Mouse (Mus musculus) urinary bladder, postnatal 10 days (tissue): ENCODE measurements around the gene Vat1.
A peak's percentile ranks its signal among the peaks of the same experiment; 100 is the strongest.
"Not testable (repeated sequence)": the region's sequence is repeated elsewhere in the genome, so short reads cannot be mapped to it uniquely, and the experiment has no call there.

Experiments
- DNase-seq: peaks from one replicate; pipeline ENCODE4 v3.0.0; 2022; ENCODE audit warnings: low spot score

The Vat1 gene

DNA sequence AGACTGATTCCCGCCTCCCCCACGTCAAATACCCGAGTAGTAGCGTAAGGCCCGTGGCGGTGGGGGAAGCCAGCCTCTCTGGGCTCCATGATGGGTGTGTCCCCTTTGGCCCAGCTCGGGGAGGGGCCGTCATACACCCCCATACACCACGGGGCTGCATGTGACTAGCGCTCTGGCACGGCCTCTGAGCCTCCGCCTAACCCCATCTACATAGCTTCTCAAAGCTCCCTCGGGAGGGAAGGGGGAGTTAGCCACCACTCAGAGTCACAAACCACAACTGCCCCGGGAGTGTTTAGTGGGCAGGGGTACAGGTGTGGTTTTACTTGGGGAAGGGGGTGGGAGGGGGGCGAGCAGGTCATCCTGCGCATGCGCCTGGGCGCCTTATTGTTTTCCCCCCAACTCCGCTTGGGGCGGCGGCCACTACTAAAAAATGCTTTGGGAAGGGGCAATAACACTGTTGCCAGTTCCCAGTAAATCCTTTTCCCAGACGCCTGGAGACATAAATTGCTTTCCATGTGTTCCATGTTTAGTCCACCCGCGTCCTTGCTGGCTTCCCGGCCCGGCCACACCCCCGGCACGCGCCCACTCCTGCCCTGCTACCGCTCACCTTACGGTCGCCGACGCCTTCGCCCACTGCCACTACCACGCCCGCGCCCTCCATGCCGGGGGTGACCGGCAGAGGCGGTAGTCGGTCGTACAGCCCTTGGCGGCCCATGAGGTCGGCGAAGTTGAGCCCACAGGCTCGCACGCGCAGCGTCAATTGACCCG is 745 bp downstream of the Vat1 start:
- peak; percentile 18 for DNase-seq

- no peak for DNase-seq
These were observed 1.6 kb downstream of the Vat1 start, which contains the start of gene Rnd2 for GRCm38 (mm10) chr11:101464211-101465100. TSS of gene Rnd2 (plus strand) at chr11:101464999.

GRCm38 (mm10) chr11:101462583-101463440 is 3.2 kb downstream of the Vat1 start:
- DNase-seq, result no peak

DNA sequence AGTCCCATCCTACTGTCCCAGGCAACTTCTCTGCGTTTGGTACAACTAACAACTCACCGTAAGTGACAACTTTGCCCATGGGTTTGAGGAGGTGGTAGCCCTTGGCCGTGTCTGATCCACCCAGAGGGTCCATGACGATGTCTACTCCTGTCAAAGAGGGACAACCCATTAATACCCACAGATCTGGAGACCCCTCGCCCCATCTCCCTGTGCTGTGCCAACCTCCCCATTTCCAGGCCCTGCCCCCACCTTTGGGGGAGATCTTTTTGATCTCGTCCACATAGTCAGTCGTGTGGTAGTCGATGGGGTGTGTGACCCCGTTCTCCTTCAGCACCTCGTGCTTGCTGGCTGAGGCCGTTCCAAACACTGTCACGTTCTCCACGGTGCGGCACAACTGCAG is 3.9 kb downstream of the Vat1 start:
- no peak for DNase-seq

DNA sequence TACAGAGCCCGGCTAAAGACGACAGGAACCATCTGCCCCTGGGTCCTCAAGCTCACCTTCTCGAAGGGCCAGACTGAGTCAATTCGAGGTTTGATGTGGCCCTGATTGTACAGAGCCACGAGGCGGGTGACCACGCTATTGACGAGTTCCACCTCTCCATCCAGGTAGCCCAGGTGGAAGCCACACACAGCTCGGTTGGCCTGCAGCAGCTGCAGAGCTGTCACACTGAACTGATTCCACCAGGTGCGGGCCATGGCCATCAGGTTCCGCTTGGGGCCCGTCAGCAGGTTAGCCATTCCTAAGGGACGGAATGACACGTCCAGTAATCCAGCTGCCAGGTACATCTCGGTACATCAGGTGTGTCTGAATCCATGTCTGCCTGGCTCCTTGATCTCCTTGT is 5.7 kb downstream of the Vat1 start:
- no peak for DNase-seq

DNA sequence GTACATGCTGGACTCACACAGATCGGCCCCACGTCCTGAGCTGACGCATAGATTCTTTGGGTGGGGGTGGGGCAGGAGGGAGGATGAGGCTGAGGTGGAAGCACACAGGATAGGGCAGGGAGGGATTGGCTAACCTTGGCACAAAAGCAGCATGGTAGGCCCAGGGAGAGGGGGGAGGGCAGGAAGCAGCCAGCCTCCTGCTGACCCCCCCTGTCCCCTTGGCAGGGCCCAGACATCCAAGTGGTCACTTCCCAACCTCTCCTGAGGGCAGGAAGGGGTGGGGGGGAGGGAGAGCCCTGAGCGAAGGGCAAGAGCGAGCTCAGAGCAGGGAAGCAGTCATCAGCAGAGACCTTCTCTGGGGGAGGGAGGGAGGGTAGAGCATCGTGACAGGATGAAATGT is 6.3 kb downstream of the Vat1 start:
- DNase-seq, result no peak

- no peak for DNase-seq
These were observed 7.8 kb downstream of the Vat1 start for GRCm38 (mm10) chr11:101458217-101458616.

- no peak for DNase-seq
These were observed 8.4 kb downstream of the Vat1 start for GRCm38 (mm10) chr11:101457631-101458030.

GRCm38 (mm10) chr11:101455627-101456026 is 10.4 kb downstream of the Vat1 start:
- DNase-seq, result no peak

DNA sequence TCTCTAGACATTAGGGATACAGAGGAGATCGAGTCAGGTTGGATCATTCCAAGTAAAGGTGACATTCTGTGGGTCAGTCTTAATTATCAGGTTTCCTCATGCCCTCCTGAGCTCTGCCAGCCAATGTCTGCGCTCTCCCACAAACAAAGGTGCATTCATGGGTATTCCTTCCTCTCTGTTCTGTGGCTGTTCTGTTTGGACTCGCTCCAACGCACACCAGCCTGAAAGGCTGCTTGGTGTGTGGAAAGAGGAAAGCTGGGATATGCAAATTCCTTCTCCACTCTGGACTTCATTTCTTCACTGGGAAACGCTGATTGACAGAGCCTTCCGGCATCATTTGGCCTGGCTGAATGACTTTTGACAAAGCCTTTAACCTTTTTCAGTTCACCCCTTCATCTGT is 11.3 kb downstream of the Vat1 start:
- no peak for DNase-seq

GRCm38 (mm10) chr11:101452093-101452774 is 13.8 kb downstream of the Vat1 start:
- no peak for DNase-seq

GRCm38 (mm10) chr11:101451536-101451935 is 14.5 kb downstream of the Vat1 start:
- DNase-seq, result no peak

DNA sequence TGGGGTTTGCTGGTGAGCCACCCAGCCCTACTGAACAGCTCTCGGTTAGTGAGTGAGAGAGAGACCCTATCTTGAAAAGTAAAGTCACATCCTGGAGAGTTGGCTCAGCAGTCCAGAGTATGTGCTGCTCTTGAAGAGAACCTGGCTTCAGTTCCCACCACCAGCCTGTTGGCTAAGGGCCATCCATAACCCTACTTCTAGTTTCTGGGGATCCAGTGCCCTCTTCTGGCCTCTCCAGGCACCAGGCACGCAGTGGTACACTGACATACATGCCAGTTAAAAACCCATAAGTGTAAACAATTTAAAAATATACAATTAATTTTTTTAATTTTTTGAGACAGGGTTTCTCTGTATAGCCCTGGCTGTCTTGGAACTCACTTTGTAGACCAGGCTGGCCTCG is 15.6 kb downstream of the Vat1 start:
- no peak for DNase-seq

DNA sequence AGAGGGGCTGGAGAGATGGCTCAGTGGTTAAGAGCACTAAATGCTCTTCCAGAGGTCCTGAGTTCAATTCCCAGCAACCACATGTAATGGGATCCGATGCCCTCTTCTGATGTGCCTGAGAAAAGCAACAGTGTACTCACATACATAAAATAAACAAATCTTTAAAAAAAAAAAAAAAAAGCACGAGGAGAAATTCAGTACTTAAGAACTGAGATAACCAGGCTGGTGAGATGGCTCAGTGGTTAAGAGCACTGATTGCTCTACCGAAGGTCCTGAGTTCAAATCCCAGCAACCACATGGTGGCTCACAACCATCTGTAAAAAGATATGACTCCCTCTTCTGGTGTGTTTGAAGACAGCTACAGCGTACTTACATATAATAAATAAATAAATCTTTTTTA is 16.4 kb downstream of the Vat1 start:
- not testable (repeated sequence) for DNase-seq

- DNase-seq, result no peak
These were observed 17.1 kb downstream of the Vat1 start for GRCm38 (mm10) chr11:101448899-101449298.

GRCm38 (mm10) chr11:101448274-101448746 is 17.7 kb downstream of the Vat1 start, which contains the start of gene Ifi35:
TSS of gene Ifi35 (plus strand) at chr11:101448407.
- DNase-seq, result no peak

DNA sequence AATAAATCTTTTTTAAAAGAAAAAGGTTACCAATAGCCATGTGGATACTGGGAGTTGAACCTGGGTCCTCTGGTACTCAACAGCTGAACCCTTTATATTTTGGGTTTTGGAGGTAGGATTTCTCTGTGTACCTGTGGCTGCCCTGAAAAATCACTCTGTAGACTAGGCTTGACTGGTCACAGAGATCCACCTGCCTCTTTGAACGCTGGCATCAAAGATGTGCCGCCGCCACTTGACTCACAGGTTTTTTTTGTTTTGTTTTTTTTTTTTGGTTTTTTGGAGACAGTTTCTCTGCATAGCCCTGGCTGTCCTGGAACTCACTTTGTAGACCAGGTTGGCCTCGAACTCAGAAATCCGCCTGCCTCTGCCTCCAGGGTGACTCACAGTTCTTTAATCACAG is 18.2 kb downstream of the Vat1 start:
- no peak for DNase-seq

- DNase-seq, result not testable (repeated sequence)
These were observed 19.2 kb downstream of the Vat1 start for GRCm38 (mm10) chr11:101446860-101447259.

DNA sequence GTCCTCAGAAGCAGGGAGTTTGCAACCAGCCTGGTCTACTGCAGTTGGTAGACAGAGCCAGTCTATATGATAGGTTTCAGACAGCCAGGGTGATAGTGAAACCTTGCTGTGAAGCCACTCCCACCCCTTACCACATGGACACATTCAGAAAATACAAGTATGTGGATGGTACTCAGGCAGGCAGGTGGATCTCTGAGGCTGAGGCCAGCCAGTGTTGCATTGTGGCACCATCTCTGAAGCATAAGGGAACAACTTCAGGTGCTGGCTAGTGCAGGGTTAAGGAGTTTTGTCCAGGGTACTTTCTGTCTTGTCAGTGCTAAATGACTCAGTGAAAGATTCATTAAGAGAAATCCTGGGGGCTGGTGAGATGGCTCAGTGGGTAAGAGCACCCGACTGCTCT is 19.7 kb downstream of the Vat1 start:
- DNase-seq, result no peak

DNA sequence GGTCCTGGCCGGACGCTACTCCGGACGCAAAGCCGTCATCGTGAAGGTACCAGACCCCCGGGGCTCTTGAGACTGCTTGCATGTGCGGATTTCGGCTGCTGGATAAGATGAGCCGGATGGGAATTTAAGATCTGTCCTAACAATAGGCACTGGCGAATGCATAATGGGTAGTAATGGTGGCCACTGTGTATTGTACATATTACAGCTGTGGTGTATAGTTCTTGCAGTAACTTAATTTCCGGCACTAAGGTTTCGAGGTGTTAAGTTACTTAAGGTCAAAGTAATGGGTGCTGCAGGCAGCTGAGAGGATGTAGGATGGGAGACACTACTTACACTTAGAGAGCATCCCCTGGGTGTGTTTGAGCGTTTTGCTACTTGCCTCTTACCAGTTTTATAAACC is 23.3 kb downstream of the Vat1 start:
- DNase-seq, result no peak

- peak; percentile 88 for DNase-seq
These were observed 23.8 kb downstream of the Vat1 start, which contains the start of gene Rpl27 for GRCm38 (mm10) chr11:101442127-101442693. TSS of gene Rpl27 (plus strand) at chr11:101442298.
